ENCODE assay signal across 30 mouse cellular contexts in the genomic region with DNA sequence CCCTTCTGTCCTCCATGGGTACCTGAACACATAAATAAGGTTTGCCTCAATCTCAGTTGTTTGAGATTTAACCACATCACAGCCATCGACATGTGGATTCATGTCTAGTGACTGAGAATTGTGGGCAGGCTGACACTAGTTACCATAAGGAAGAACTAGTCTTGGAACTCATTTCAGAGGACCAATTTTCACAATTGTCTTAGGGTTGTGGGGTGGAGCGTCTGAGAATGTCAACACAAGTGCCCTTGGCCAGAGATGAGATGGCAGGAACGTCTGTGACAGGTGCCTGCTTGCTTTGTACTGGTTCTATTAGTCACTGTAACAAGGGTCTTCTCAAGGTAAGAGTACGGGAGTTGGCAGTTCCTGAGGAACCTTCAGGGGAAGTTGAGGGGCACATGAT.
"Had no signal": no experiment of that assay in that cellular context is flagged by ENCODE, and none has a peak within 500 bp of the region (broad histone marks: within the 10 kb centered on the region; RNA-seq: fewer than 3 reads in every experiment).

No protein-coding gene starts in this region.

- H3K9me3 ChIP-seq: heart, embryonic 12.5 days; heart, embryonic 13.5 days; heart, embryonic 15.5 days; hindbrain, embryonic 10.5 days; hindbrain, embryonic 12.5 days; hindbrain, embryonic 13.5 days; hindbrain, embryonic 15.5 days; intestine, embryonic 15.5 days; kidney, embryonic 15.5 days had no signal

- H3K27me3 ChIP-seq: heart, embryonic 12.5 days; heart, embryonic 13.5 days; heart, embryonic 15.5 days; hindbrain, embryonic 12.5 days; hindbrain, embryonic 13.5 days; hindbrain, embryonic 15.5 days; intestine, embryonic 15.5 days; kidney, embryonic 15.5 days had no signal

- H3K27ac ChIP-seq: heart, embryonic 13.5 days; heart, embryonic 15.5 days; hindbrain, embryonic 10.5 days; hindbrain, embryonic 12.5 days; hindbrain, embryonic 13.5 days; hindbrain, embryonic 14.5 days; hindbrain, embryonic 15.5 days; hindbrain, postnatal 0 days; intestine, embryonic 15.5 days; kidney, embryonic 15.5 days; kidney, postnatal 0 days; layer of hippocampus, adult 2 months; left cerebral cortex, adult 2 months had no signal

- H3K4me1 ChIP-seq: heart, embryonic 12.5 days; heart, embryonic 13.5 days; heart, embryonic 15.5 days; hindbrain, embryonic 10.5 days; hindbrain, embryonic 12.5 days; hindbrain, embryonic 13.5 days; hindbrain, embryonic 15.5 days; intestine, embryonic 15.5 days; kidney, embryonic 15.5 days had no signal

- DNase-seq: heart, postnatal 10 days; heart, postnatal 14 days; heart, postnatal 36 days; heart, postnatal 4 days; kidney, adult 11 months; kidney, adult 18-20 months; kidney, adult 2 months; kidney, adult 8-10 months; kidney, adult 9 months; kidney, postnatal 10 days; kidney, postnatal 14 days; kidney, postnatal 25 days; kidney, postnatal 36 days; kidney, postnatal 4 days; layer of hippocampus, adult 9-11 months; layer of hippocampus, postnatal 36 days had no signal

- H3K36me3 ChIP-seq: heart, embryonic 12.5 days; heart, embryonic 13.5 days; heart, embryonic 15.5 days; hindbrain, embryonic 10.5 days; hindbrain, embryonic 12.5 days; hindbrain, embryonic 13.5 days; hindbrain, embryonic 15.5 days; intestine, embryonic 15.5 days; kidney, embryonic 15.5 days had no signal

- H3K4me3 ChIP-seq: heart, embryonic 12.5 days; heart, embryonic 13.5 days; heart, embryonic 15.5 days; hindbrain, embryonic 10.5 days; hindbrain, embryonic 12.5 days; hindbrain, embryonic 13.5 days; hindbrain, embryonic 15.5 days; intestine, embryonic 15.5 days; kidney, embryonic 15.5 days; layer of hippocampus, adult 2 months; left cerebral cortex, adult 2 months had no signal
